Mouse (Mus musculus): ENCODE measurements around the gene Gm14597. TPM values are rescaled to one million over a fixed set of nuclear protein-coding genes. Genes with fewer than 3 reads are reported as not detected.

The Gm14597 gene
- total RNA-seq (2023) = not detected

GRCm38 (mm10) chrX:53608879-53609278 is at the start of gene Gm14597:
Gene Gm14597, minus strand, starts transcription at chrX:53608979.

DNA sequence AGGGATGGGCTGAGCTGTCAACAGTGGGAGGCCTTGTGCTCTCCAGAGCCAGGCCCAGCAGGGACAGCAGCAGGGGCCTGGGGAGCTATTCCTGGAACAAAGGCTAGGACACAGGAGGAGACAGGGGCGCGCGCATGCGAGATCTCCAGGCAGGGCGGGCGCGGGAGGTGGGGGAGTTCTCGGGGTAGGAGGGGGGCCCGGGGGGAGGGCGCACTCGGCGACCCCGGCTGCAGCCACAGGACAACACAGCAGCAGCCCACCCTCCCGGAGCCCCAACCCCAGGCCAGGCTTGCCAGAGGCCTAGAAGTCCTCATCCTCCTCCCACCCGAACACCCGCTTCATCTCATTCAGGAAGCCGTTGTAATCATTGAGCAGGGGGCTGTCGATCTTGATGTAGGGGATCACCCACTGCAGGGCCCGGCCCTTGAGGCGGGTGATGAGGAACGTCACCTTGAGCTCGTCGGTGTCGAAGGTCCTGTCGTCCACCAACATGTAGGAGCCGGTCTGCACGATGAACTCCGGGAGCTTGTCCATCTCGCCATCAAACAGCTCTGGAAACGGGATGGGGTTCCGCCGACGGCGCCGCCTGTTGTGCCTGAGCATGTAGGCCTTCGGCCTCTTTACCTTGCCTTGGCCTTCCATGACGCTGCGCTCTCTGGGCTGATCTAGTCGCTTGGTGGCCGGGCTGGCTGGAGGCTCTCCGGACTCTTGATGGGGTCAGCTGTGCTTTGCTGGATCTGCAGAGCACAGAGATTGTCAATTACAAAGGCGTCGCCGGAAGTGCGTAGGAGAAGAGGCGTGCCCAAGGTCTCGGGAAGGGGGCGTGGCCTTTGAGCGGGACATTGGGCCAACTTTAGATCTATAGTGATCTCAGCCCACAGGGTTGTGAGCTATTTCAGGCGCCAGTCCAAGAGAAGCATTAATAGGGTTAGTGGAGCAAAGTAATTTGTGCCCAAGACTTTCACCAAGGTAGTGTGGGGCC is 34.5 kb upstream of the Gm14597 start, which contains the start of gene Rtl8a:
Rtl8a (minus strand) TSS at position 703 of the 982 bp plus-strand sequence.

GRCm38 (mm10) chrX:53607242-53608121 is 1.3 kb downstream of the Gm14597 start, which contains the start of gene Rtl8c:
Gene Rtl8c, plus strand, starts transcription at chrX:53608032.

Other genes with a start within 250 kb of the Gm14597 start
- gene Mospd1, start 238.5 kb downstream of the Gm14597 start, total RNA-seq (2023) = 1 to 10 TPM; 7.9 to 9.8 TPM
- not detected for gene Etd, start 174.1 kb downstream of the Gm14597 start, total RNA-seq (2023)
- 10 to 100 TPM in 1 of 2 experiments, 1 to 10 TPM in 1; 8.3 to 16.5 TPM for gene Rtl8c, start 947 bp downstream of the Gm14597 start, total RNA-seq (2023)
- 10 to 100 TPM; 27.7 to 50.5 TPM for gene Rtl8a, start 34.7 kb upstream of the Gm14597 start, total RNA-seq (2023)
- gene Rtl8b, start 61.4 kb upstream of the Gm14597 start, total RNA-seq (2023) = 10 to 100 TPM; 26.0 to 36.7 TPM
- gene 4930502E18Rik, start 115.8 kb upstream of the Gm14597 start, total RNA-seq (2023) = under 1 TPM in 1 of 2 experiments, not detected in 1; 0.38 TPM
- gene 1700013H16Rik, start 148.9 kb upstream of the Gm14597 start, total RNA-seq (2023) = not detected
- not detected for gene Zfp36l3, start 167.4 kb upstream of the Gm14597 start, total RNA-seq (2023)
- 1 to 10 TPM in 1 of 2 experiments, not detected in 1; 1.2 TPM for gene Xlr, start 188.7 kb upstream of the Gm14597 start, total RNA-seq (2023)